Mouse (Mus musculus): ENCODE measurements around the gene Slc26a9.

- TF ChIP-seq POLR2A (IDR thresholded peaks at IDR 0.05; ENCODE audit: insufficient read depth, low read depth, low read length) (no peak), CTCF (IDR thresholded peaks at IDR 0.05) (no peak), EP300 (IDR thresholded peaks at IDR 0.05; ENCODE audit: insufficient read depth, low read depth, low read length) (no peak)
Observed at GRCm38 (mm10) chr1:131734657-131735273, 9.1 kb upstream of the Slc26a9 start.
